Mouse (Mus musculus) adrenal gland, postnatal 14 days (tissue): ENCODE data around the gene Loxl3. TPM values are rescaled to one million over a fixed set of nuclear protein-coding genes. Genes with fewer than 3 reads are reported as not detected.

Experiments used
- DNase-seq: peaks from one replicate; pipeline ENCODE4 v3.0.0; 2021; ENCODE audit warnings: mixed read lengths
- microRNA-seq, 2 experiments: library from miRNA; unstranded; fragments of <30 nt; microRNA quantifications; one replicate each; pipeline ENCODE4 v1.2.0; 2021
- total RNA-seq: library from RNA; stranded (reverse); gene quantifications from 2 replicates; pipeline ENCODE4 v1.2.3, GENCODE M21; 2021

The Loxl3 gene
- total RNA-seq, 1 experiment from 2014 or later = 2.8 TPM

DNA sequence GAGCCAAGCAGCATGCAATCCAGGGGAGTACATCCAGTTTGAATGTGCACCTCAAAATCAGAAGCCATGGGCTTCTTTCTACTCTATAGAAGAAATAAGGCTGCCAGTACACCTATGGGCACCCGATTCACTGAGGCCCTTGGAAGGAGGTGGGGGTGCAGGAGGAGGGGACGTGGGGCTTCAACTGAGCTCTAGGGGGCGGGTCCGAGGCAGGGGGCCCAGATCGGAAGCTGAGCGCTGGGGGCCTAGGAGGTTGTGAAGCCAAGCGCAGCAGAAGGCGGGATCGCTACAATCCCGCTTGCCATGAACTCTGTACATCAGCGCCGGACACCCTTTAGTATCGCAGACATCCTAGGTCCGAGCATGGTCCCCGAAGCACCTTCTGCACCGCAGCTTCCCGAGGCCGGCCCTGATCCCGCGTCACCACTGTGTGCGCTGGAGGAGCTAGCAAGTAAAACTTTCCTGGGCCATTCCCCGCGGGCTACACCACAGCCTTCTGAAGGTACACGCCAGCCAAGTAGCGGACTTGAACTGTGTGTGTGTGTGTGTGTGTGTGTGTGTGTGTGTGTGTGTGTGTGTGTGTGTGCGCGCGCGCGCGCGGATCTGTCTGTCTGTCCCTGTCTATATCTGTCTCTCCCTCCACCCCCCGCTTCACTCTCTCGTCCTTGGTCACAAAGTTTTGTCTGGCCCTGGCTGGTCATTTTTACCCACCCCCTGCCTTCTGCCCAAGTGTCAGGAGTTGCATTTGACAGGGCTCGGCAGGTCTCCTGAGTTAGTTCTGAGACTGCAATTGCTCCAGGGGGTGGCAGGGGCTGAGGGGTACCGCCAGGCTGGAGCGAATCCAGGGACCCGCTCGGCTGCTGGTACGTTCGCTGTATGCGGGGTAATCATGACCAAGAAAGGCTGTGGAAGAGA is 52.4 kb downstream of the Loxl3 start, which contains the start of gene Lbx2:
Lbx2 (plus strand) TSS at position 247 of the 915 bp plus-strand sequence.
- DNase-seq = peak; percentile 75

DNA sequence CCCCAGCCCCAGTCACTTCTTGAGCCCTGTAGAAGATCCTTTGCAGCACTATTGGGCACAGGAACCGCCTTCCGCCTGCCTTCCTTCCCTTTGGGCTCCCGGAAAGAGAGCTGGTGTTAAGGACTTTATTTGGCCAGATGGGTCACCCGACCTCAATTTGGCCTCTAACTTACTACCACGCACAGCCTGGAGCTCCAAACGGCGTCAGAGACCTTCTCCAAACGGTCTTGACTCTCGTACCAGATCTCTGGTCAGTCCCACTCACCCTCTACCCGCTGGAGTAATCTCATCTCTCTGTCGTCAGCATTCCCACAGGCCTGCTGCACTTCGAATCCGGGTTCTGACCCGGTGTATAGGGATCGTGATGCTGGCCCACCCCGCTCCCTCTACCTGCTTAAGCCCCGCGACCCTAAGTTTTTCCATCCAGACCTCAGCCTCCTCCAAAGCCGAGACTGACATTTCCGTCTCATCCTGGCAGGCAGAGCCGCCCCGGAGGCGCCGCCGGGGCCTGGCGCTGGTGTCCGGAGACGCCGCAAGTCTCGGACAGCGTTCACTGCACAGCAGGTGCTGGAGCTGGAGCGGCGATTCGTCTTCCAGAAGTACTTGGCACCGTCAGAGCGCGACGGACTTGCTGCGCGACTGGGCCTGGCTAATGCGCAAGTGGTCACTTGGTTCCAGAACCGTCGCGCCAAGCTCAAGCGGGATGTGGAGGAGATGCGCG is 53.4 kb downstream of the Loxl3 start:
- DNase-seq = peak; percentile 76

DNA sequence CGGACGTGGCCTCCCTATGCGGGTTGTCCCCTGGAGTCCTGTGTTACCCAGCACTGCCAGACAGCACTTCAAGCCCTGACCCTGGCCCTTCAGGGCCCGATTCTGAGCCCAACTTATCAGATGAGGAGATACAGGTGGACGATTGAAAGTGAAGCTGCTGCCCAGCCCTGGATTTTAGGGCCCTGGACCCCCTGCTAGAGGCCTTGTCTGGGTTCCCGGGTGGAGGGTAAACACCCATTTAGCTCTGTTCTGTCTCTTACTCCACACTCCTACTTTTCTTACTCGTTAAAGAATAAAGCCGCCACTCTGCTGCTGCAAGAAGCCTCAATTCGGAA is 53.9 kb downstream of the Loxl3 start:
- no peak for DNase-seq

DNA sequence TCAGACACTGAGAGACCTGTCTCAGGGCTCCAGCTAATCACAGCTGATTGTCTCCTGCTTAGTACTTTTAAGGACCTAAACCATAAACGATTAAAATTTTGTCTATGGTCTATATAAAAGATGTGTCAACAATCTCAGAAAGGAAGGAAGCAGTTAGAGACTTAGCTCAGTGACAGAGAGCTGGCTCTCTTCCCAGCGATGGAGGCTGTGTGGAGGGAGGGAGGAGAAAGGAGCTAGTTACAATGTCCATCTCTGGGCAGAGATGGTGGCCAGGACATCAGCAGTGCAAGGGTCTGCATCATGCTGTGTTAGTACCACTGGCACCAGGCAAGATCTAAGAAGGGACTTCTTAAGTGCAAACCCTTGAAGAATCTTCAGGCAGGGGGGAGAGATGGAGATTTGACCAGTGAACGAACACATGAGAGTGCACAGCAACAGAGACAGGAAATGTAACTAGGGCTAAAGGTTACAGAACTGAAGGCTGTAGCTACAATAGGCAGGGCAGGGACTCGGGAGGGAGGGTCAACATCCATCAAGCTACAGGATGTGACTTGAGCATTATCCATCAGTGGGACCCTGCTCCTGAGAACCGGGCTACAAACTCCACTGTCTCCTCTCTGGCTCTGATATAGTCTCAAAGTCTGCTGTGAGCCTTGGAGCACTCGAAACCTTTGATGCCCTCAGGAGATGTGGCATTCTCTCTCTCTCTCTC is 58.6 kb downstream of the Loxl3 start:
- peak; percentile 67 for DNase-seq

DNA sequence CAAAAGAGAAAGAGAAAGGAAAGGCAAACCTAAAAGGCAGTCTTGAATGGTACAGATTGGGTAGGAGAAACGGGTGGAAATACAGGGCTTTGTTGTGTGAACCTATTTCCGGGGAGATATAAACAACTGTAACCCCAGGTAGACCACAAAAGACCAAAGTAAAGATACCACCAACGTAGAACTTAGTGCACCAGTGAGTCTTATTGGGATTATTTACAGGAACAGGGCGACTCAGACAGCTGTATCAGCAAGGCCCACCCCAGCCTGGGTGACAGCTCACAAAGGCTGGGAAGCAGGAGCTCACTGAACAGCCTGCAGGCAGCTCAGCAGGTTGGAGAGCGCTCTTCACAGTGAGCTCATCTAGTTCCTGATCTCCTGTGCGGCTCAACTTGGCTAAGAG is 62.0 kb downstream of the Loxl3 start:
- DNase-seq = peak; percentile 46

DNA sequence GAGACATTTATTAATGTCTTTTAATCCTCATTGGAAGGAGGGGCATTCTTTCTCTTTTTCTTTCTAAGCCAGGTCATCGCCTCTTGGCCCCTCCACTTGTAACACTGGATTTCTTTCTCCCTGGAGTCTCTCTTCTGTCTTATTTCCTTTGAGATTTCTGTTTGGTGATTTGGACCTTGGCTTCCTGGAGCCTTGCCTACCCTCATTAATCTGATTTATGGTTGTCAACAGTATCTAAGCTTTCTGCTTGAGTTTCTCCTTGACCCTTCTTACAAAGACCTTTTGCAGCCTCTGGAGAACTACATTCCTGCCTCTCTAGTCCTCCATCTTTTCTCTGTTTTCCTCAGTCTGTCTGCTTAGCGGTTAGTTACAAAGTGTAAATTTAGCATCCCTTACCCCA is 64.4 kb downstream of the Loxl3 start:
- DNase-seq = peak; percentile 69

DNA sequence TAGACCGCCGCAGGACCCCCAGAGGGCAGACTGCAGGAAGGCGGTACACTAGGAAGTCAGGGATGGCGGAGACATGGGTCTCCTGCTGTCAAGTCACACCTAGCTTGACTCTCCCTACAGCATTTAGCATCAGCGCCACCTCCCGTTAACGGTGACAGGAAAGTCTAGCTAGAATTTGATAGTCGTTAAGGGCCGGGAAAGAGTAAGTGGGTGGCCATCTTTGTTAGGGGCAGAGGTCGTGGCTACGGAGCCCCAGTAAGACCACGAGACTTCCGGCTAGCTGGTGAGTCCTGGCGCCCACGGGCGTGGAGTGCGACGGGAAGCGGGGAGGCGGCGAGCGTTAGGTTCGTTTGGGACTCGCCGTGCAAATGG is 67.3 kb downstream of the Loxl3 start, which contains the start of the genes Ccdc142 and Gm42688:
Ccdc142 (plus strand) TSS at position 286 of the 372 bp plus-strand sequence.
Gm42688 (plus strand) TSS at position 302 of the 372 bp plus-strand sequence.
- DNase-seq = peak; percentile 94

DNA sequence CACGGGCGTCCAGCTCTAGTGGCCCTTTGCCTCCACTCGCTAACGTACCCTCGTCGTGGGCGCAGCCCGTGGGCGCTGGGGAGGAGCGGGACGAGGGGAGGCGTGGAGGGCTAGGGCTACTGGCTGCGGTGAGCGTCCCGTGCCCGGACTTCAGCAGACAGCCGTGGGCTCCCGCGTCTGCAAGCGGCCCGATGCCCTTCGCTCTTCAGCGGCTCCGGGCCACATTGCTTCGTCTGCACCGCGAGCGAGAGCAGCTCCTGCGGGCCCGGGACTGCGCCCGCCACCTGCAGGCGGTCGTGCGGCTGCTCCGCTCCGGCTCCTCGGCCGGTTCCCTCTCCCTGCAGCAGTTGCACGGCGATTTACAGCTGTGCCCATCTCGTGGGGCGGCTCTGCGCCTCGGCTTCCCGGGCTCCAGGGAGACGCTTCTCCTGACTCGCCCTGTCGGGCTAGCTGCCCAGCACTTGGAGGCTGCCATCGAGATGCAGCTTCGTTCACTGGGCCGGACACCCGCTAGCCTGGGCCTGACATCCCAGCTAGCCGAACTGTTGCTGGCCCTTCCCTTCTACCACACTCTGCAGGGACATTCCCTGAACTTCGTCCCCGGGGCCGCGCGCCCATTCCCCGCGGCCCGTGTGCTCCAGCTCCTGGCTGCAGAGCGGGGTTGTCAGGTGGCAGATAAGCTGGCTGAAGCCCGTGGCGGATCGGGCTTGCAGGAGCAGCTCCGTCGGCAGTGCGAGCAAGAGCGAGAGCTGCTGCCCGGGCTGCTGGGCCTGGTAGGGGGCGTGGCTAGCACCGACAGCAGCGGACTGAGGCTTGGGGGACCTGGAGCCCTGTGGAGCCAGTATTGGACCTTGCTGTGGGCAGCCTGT is 67.9 kb downstream of the Loxl3 start:
- DNase-seq = peak; percentile 81

Small RNAs within 50 kb of the gene (microRNA-seq; reads per million reads assigned to microRNA genes)
- gene Mir3470a (0 reads per million in 2 experiments), gene Mir7040 (0 reads per million in 2 experiments)

Other genes starting within 250 kb of the Loxl3 start
- 0.48 and 1.8 TPM in 2 replicates for gene Sema4f, start 94.4 kb upstream of the Loxl3 start, total RNA-seq
- not detected in 2 replicates for gene M1ap, start 87.3 kb upstream of the Loxl3 start, total RNA-seq
- gene Dok1, start 702 bp upstream of the Loxl3 start, total RNA-seq = 8.3 and 13.0 TPM in 2 replicates
- gene Aup1, start 20.3 kb downstream of the Loxl3 start, total RNA-seq = 164 and 190 TPM in 2 replicates
- gene Htra2, start 21.1 kb downstream of the Loxl3 start, total RNA-seq = 50.7 and 59.3 TPM in 2 replicates
- gene Dqx1, start 23.7 kb downstream of the Loxl3 start, total RNA-seq = 2.8 TPM in 2 replicates
- gene Tlx2, start 36.1 kb downstream of the Loxl3 start, total RNA-seq = 9.4 and 10.4 TPM in 2 replicates
- gene Pcgf1, start 43.7 kb downstream of the Loxl3 start, total RNA-seq = 29.2 and 39.8 TPM in 2 replicates
- 6.4 and 9.0 TPM in 2 replicates for gene Lbx2, start 52.2 kb downstream of the Loxl3 start, total RNA-seq
- gene Ccdc142, start 67.4 kb downstream of the Loxl3 start, total RNA-seq = 3.1 and 6.0 TPM in 2 replicates
- gene Gm42688, start 67.4 kb downstream of the Loxl3 start, total RNA-seq = 4.1 and 5.3 TPM in 2 replicates
- gene Mrpl53, start 74.9 kb downstream of the Loxl3 start, total RNA-seq = 114 and 119 TPM in 2 replicates
- gene Mogs, start 81.3 kb downstream of the Loxl3 start, total RNA-seq = 51.1 and 56.5 TPM in 2 replicates
- 64.5 and 69.3 TPM in 2 replicates for gene Wbp1, start 87.4 kb downstream of the Loxl3 start, total RNA-seq
- 19.3 and 22.5 TPM in 2 replicates for gene Ino80b, start 91.3 kb downstream of the Loxl3 start, total RNA-seq
- gene Rtkn, start 101.3 kb downstream of the Loxl3 start, total RNA-seq = 9.1 and 13.6 TPM in 2 replicates
- gene Wdr54, start 122.2 kb downstream of the Loxl3 start, total RNA-seq = 1.5 and 2.9 TPM in 2 replicates
- 0.33 and 0.34 TPM in 2 replicates for gene 1700003E16Rik, start 122.2 kb downstream of the Loxl3 start, total RNA-seq
- 102 and 126 TPM in 2 replicates for gene Dctn1, start 131.7 kb downstream of the Loxl3 start, total RNA-seq
- gene Slc4a5, start 185.7 kb downstream of the Loxl3 start, total RNA-seq = 0.30 and 0.98 TPM in 2 replicates